Mouse (Mus musculus): Measurements from ENCODE around the gene Hdac4. TPM values are rescaled to one million over a fixed set of nuclear protein-coding genes. Genes with fewer than 3 reads are reported as not detected.

Gene Hdac4
- total RNA-seq, 1 experiment from 2014 or later, result 137 TPM

GRCm38 (mm10) chr1:91962256-91962655 is 233.2 kb downstream of the Hdac4 start:
- peak; percentile 69 for DNase-seq

DNA sequence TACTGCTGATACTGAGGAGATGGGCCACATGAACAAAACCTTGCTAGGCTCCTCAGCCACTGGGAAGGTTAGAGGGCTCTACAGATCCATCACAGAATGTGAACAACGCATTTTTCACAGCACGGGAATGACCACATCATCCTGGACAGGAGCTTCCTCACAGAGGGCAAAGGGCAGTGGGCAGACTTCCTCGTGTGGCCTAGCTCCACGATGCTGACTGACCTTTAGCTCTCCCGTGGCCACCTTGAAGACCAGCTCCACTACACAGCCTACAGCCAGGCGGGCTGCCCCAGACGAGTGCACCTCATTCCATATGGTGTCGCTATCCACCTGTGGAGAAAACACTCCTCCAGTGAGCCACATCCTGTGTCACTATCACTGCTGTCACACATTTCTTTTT is 234.3 kb downstream of the Hdac4 start:
- DNase-seq, result no peak

- DNase-seq, result no peak
Measured at GRCm38 (mm10) chr1:91959891-91960290, 235.6 kb downstream of the Hdac4 start.

GRCm38 (mm10) chr1:91959044-91959443 is 236.5 kb downstream of the Hdac4 start:
- no peak for DNase-seq

DNA sequence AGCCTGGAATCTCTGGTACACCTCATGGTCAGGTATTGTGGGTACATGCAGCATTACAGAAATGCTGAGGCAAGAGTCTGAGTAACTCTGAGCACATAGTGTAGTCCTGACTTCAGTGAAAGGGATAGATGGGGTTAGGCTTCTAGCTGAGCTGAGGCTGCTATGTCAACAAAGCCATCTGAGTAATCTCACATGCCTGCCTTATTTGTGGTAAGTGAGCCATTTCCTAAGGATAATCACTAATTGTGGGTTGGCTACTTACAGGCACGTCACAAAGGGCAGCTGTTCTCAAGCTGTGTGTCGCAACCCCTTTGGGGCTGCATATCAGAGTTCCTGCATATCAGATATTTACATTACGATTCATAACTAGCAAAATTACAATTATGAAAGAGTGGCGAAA is 239.3 kb downstream of the Hdac4 start:
- no peak for DNase-seq

- DNase-seq, result no peak
Measured at GRCm38 (mm10) chr1:91954954-91955353, 240.5 kb downstream of the Hdac4 start.

GRCm38 (mm10) chr1:91952912-91953311 is 242.6 kb downstream of the Hdac4 start:
- DNase-seq, result no peak

DNA sequence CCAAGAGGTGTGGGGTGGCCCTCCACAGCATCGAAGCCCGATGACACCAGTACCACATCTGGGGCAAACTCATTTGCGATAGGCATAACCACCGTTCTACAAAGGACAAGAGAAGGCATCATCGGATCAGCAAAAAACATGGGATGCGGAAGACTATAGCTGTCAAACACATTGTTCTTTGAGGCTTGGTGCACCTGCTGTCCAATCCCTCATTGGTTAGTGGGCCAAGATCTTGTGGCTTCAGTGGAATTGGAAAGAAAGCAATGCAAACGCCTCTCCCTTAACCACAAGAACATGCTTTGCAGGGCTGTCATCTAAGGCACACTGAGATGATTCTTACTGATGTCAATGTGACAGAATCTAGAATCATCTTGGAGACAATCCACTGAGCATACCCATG is 248.1 kb downstream of the Hdac4 start:
- no peak for DNase-seq

- DNase-seq, result no peak
Measured at GRCm38 (mm10) chr1:91942583-91942982, 252.9 kb downstream of the Hdac4 start.

- no peak for DNase-seq
Measured at GRCm38 (mm10) chr1:91942031-91942430, 253.5 kb downstream of the Hdac4 start.

DNA sequence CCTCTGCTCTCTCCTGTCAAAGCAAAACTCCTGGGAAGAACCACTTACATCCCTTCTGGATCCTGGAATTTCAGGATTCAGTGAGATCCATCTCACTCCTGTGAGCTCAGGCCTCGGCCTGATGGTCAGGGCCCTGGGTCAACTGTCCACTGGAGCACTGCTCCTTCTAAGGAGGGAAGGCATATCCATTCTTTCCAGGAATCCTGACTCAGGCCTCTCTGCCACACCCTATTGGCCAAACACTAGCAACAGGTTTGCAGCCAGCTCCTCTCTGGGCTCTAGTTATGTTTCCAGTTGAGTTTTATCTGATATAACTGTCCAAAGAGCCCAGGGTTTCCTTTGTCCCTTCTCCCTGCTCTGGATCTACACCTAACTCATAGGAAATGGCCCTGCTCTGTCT is 254.4 kb downstream of the Hdac4 start:
- no peak for DNase-seq

DNA sequence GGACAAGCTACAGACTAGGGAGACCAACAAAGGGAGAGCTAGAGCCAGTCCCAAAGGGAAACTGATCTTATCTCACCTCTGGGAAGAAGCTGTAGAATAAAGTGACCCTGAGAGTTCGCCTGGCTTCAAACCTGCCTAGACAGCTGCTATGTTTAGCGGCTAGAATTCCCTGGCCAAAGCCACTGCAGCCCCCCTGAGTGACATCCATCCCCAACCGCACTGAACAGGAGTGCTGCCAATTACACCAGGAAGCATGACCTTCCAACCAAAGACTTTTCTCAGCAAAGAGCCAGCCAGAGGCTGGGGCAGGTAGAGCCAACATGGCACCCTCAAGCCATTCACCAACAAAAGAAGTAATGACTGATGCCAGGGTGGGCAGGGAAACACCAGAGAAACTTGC is 260.3 kb downstream of the Hdac4 start:
- DNase-seq, result no peak

DNA sequence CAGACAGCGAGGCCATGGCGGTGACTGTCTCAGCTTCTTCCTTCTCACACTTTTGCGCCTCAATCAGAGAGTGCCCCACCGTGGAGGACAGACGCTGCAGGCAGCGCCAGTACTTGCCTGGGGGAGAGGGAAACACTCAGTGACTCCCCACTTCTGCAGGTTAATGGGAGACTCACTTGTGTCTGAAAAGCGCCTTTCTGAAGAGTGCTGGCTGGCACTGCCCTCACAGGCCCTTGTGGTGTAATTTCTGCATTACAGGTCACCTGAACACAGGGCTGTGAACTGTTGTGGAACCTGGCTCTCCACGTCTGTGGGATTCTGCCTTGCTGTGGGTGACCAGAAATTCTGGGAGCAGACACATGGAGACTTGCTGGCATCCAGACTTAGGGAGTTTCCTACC is 261.8 kb downstream of the Hdac4 start:
- DNase-seq, result no peak

- no peak for DNase-seq
Measured at GRCm38 (mm10) chr1:91932221-91932620, 263.3 kb downstream of the Hdac4 start.

- DNase-seq, result no peak
Measured at GRCm38 (mm10) chr1:91931786-91932185, 263.7 kb downstream of the Hdac4 start.

DNA sequence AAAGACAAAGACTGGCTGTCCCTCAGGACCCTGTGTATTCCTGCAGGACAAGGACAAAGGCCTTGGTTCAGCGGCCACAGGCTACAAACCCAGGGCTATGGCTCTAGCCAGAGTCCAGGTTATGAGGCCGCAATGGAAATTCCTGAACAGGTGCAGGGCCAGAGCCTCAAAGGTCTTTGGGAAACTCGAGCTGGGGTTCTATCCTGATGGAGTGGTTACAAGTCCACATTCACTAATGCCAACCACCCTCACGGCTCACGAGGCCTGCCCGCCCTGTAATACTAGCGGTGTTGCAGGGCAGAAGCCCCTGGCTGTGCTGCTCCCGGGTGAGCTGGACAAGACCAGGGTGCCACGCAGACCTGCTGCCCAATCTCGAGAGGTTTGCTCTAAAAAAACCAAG is 264.3 kb downstream of the Hdac4 start:
- DNase-seq, result no peak

DNA sequence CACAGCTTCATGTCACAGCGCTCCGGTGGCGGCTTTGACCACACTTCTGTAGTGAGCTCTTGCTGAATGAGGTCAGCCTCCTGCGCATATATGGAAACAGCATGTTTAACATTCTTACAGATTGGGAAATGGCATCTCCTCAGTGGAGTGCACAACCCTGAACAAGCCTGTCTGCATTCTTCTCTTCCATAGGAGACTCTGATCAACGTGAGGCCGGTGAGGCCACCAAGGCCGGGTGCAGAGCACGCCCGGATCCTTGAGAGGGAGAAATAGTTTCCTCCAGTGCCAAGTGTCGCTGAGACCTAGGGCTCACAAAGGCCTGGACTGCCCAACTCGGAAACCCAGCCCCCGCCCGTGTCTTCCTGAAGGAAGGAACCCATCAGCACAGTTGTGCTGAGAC is 266.4 kb downstream of the Hdac4 start:
- no peak for DNase-seq

GRCm38 (mm10) chr1:91927536-91928315 is 267.8 kb downstream of the Hdac4 start:
- no peak for DNase-seq

GRCm38 (mm10) chr1:91923567-91923966 is 271.9 kb downstream of the Hdac4 start:
- no peak for DNase-seq

DNA sequence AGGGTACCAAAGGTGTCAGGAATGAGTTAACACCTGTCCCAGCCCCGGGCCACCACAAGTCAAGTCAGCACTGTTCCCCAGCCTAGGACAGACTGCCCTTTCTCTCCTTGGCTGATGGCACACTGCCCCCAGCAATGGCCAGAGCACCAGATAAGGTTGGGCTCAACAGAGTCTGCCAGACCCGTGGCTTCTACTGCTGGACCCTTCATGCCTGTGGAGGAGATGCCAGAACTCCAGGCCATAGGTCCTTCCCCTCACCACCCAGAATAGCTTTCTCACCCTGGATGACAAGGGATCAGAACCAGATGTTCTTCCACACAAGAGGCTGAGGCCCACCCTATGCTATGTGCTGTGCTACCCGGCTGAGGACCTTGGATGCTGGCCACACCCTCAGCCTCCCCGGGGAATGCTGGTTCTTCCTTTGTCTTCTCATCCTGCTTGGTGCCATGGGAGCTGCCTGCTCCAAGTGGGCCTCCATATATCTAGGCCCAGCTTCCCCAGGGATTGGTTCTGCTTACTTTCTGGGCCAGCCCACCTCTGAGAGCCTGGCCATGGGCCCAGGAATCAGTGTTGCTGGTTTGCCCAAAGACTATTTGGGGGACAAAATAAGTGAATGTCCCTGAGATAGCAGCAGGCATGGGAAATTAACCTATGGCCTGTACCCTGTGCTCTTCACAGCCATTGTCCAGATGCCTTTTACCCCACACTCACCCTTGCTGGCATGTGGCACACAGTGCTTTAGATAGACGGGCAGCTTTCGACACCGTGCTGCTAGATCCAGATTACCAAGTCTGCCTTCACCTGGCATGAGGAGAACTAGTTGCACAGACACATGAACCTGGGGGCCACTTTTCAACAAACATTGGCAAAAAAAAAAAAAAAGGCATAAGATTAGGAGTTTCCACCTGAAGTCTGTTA is 273.0 kb downstream of the Hdac4 start:
- no peak for DNase-seq

GRCm38 (mm10) chr1:91921702-91922101 is 273.8 kb downstream of the Hdac4 start:
- no peak for DNase-seq

DNA sequence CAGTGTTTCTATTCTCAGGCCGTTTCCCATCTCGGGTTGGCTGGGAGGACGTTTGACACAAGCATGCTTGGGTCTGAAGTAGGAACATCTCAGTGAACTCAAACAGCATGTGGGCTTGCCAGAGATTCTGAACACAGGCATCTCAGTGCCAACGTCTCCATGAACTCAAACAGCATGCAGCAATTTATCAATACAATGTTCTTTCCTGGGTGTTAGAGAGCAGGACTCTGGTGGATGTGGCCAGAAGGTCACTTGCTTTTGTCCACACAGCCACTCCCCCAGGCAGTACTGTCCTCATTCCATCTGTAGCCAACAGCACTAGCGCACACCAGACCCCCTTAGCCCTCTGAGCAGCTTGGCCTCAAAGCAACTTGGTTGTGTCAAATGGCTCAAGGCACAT is 274.2 kb downstream of the Hdac4 start:
- DNase-seq, result no peak

DNA sequence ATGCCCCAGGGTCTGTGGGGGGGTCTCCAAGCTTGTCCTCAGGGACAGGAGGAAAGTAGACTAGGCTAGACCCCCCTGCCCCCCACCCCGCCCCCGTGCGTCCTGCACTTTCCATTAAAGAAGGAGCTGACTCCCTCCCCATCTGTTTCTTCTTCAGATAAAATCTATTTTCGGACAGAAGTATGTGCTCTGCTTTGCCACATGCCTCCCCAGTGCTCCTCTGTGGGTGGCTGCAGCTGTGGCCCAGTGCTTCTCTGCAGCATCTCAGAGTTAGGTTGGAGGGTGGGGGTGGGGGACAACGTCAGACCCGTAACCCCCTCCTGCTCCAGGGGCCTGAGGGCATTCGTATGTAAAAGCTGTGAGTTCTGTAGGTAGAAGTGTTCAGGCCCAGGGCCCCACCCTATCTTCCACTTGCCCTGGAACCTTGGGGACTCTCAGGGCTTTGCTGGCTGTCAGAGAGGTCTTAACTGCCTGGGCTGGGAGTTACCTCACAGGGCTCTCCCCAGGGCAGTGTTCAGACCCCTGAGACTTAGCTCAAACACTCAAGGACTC is 275.4 kb downstream of the Hdac4 start:
- DNase-seq, result no peak

Data from adrenal gland, postnatal 25 days (tissue).